Mouse (Mus musculus): Measurements from ENCODE around the gene Acbd3. TPM values are rescaled to one million over a fixed set of nuclear protein-coding genes. Genes with fewer than 3 reads are reported as not detected.

Gene Acbd3
- polyA plus RNA-seq, 1 experiment from 2014 or later: 23.1 TPM

GRCm38 (mm10) chr1:180800022-180800421, 74.2 kb downstream of the Acbd3 start:
- WGBS: 94% methylated on average over 5 of the region's 5 CpGs
- ATAC-seq (ENCODE audit: insufficient read depth, low FRiP score, low TSS enrichment): no peak

GRCm38 (mm10) chr1:180800814-180801213, 75.0 kb downstream of the Acbd3 start:
- no peak for ATAC-seq (ENCODE audit: insufficient read depth, low FRiP score, low TSS enrichment)
- H3K4me2 ChIP-seq (ENCODE audit: low read depth): no peak overlapping the region
- H3K4me1 ChIP-seq (ENCODE audit: control insufficient read depth, insufficient read depth, low read length): no peaks in the 10 kb centered on the region
- no peak overlapping the region for H3K27ac ChIP-seq (ENCODE audit: low read depth, low read length)
- H3K9me3 ChIP-seq (ENCODE audit: control insufficient read depth, low read length): no peaks in the 10 kb centered on the region
- H3K9ac ChIP-seq (ENCODE audit: low read length): no peak overlapping the region
- WGBS: 71% methylated on average over 2 of the region's 2 CpGs
- no peak for DNase-seq (ENCODE audit: low spot score)
- no peak overlapping the region for H3K4me3 ChIP-seq (ENCODE audit: low read depth, low read length)
- H3K27me3 ChIP-seq (ENCODE audit: control insufficient read depth, insufficient read depth, low read length): no peaks in the 10 kb centered on the region
- H3K36me3 ChIP-seq (ENCODE audit: control insufficient read depth, insufficient read depth, low read length): peaks cover 21% of the 10 kb centered on the region

More at GRCm38 (mm10) chr1:180800022-180800421, 74.2 kb downstream of the Acbd3 start:
- no peaks in the 10 kb centered on the region for H3K27me3 ChIP-seq (ENCODE audit: control insufficient read depth, insufficient read depth, low read length)
- H3K9me3 ChIP-seq (ENCODE audit: control insufficient read depth, low read length): no peaks in the 10 kb centered on the region
- H3K4me3 ChIP-seq (ENCODE audit: low read depth, low read length): no peak overlapping the region
- peaks cover 15% of the 10 kb centered on the region for H3K36me3 ChIP-seq (ENCODE audit: control insufficient read depth, insufficient read depth, low read length)
- no peak overlapping the region for H3K27ac ChIP-seq (ENCODE audit: low read depth, low read length)
- no peak overlapping the region for H3K9ac ChIP-seq (ENCODE audit: low read length)
- H3K4me2 ChIP-seq (ENCODE audit: low read depth): no peak overlapping the region
- no peaks in the 10 kb centered on the region for H3K4me1 ChIP-seq (ENCODE audit: control insufficient read depth, insufficient read depth, low read length)
- DNase-seq (ENCODE audit: low spot score): no peak

- ATAC-seq (ENCODE audit: insufficient read depth, low FRiP score, low TSS enrichment) (peak; percentile 48; the same call in 1 of the 2 replicates), DNase-seq (ENCODE audit: low spot score) (no peak)
- Histone ChIP-seq H3K9ac (ENCODE audit: low read length) (no peak overlapping the region), H3K4me3 (ENCODE audit: low read depth, low read length) (no peak overlapping the region), H3K27ac (ENCODE audit: low read depth, low read length) (no peak overlapping the region), H3K4me1 (ENCODE audit: control insufficient read depth, insufficient read depth, low read length) (no peaks in the 10 kb centered on the region), H3K27me3 (ENCODE audit: control insufficient read depth, insufficient read depth, low read length) (no peaks in the 10 kb centered on the region), H3K4me2 (ENCODE audit: low read depth) (no peak overlapping the region), H3K36me3 (ENCODE audit: control insufficient read depth, insufficient read depth, low read length) (peaks cover 24% of the 10 kb centered on the region), H3K9me3 (ENCODE audit: control insufficient read depth, low read length) (no peaks in the 10 kb centered on the region)
- WGBS: 85% methylated on average over 3 of the region's 3 CpGs
These were observed 75.7 kb downstream of the Acbd3 start for GRCm38 (mm10) chr1:180801466-180801994.

Other genes with a start within 250 kb of the Acbd3 start
- gene Stum, start 242.5 kb upstream of the Acbd3 start, polyA plus RNA-seq (2014; fragmentation: Nextera tagmentation; extraction: Ambion mirVana): 1.1 and 2.5 TPM in 2 replicates
- gene Parp1, start 157.1 kb upstream of the Acbd3 start, polyA plus RNA-seq (2014; fragmentation: Nextera tagmentation; extraction: Ambion mirVana): 208 and 223 TPM in 2 replicates
- 21.3 and 22.2 TPM in 2 replicates for gene Lin9, start 84.9 kb upstream of the Acbd3 start, polyA plus RNA-seq (2014; fragmentation: Nextera tagmentation; extraction: Ambion mirVana)
- 0.09 and 0.27 TPM in 2 replicates for gene Mixl1, start 29.0 kb upstream of the Acbd3 start, polyA plus RNA-seq (2014; fragmentation: Nextera tagmentation; extraction: Ambion mirVana)
- gene H3f3a, start 87.9 kb downstream of the Acbd3 start, polyA plus RNA-seq (2014; fragmentation: Nextera tagmentation; extraction: Ambion mirVana): 3,301 and 3,463 TPM in 2 replicates
- 34.7 and 37.8 TPM in 2 replicates for gene Sde2, start 125.1 kb downstream of the Acbd3 start, polyA plus RNA-seq (2014; fragmentation: Nextera tagmentation; extraction: Ambion mirVana)
- not detected in 2 replicates for gene Lefty2, start 167.1 kb downstream of the Acbd3 start, polyA plus RNA-seq (2014; fragmentation: Nextera tagmentation; extraction: Ambion mirVana)
- gene Pycr2, start 178.2 kb downstream of the Acbd3 start, polyA plus RNA-seq (2014; fragmentation: Nextera tagmentation; extraction: Ambion mirVana): 94.7 and 113 TPM in 2 replicates
- gene Lefty1, start 209.0 kb downstream of the Acbd3 start, polyA plus RNA-seq (2014; fragmentation: Nextera tagmentation; extraction: Ambion mirVana): 0.39 and 0.41 TPM in 2 replicates
- 2.6 and 3.1 TPM in 2 replicates for gene Tmem63a, start 216.3 kb downstream of the Acbd3 start, polyA plus RNA-seq (2014; fragmentation: Nextera tagmentation; extraction: Ambion mirVana)

Measured in neural tube, embryonic 11.5 days (tissue).